Mouse (Mus musculus) brown adipose tissue, adult 24 weeks (tissue): ENCODE measurements at regions not wholly inside any gene's neighbourhood (a gene's known extent, or its start where the extent isn't known, plus 50 kb on each side); places are given as distances from the start of the nearest gene placed in this dataset.

Source experiments
- H3K27ac ChIP-seq: fragments of 200-500 bp; replicated peaks from 2 replicates; pipeline ENCODE4 v1.5.1; 2012; ENCODE audit warnings: low read depth, mild to moderate bottlenecking, low read length
- H3K4me1 ChIP-seq: fragments of 200-500 bp; 2 replicates; pipeline ENCODE4 v1.6.1; 2012; ENCODE audit warnings: low read length, mixed read lengths; ENCODE audit not compliant: control insufficient read depth, insufficient read depth, insufficient read length
- H3K4me3 ChIP-seq: fragments of 200-500 bp; 2 replicates; pipeline ENCODE4 v1.5.1; 2012; ENCODE audit warnings: low read depth, mild to moderate bottlenecking, low read length, moderate library complexity; ENCODE audit not compliant: insufficient read depth

GRCm38 (mm10) chr16:78247189-78247588 is 54.1 kb upstream of the Cxadr start:
- Histone ChIP-seq H3K4me3 (no peak overlapping the region), H3K27ac (no peak overlapping the region), H3K4me1 (no peaks in the 10 kb centered on the region; the same call in 1 of the 2 replicates)

- Histone ChIP-seq H3K4me1 (no peaks in the 10 kb centered on the region; the same call in 1 of the 2 replicates), H3K4me3 (no peak overlapping the region), H3K27ac (no peak overlapping the region)
These were observed 58.6 kb upstream of the Cxadr start for GRCm38 (mm10) chr16:78242678-78243077.

DNA sequence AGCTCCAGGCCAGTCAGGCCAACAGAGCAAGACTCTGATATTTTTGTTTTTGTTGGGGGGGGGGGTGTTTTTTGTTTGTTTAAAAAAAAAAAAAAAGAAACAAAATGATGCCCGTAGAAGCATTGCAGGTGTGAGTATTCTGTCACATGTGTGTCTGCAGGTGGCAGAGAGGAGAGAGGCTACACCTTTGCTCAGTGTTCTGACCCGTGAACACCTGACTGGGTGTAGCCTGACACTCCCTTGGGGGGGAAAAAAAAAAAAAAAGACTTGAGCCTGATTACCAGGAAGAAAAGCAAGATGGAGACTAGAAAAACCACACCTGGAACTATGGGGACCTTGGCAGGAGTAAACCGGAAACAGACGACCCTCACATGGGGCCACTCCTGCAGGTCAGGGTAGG is 61.1 kb upstream of the Cxadr start:
- Histone ChIP-seq H3K4me3 (no peak overlapping the region), H3K27ac (no peak overlapping the region), H3K4me1 (peaks cover 2% of the 10 kb centered on the region)

DNA sequence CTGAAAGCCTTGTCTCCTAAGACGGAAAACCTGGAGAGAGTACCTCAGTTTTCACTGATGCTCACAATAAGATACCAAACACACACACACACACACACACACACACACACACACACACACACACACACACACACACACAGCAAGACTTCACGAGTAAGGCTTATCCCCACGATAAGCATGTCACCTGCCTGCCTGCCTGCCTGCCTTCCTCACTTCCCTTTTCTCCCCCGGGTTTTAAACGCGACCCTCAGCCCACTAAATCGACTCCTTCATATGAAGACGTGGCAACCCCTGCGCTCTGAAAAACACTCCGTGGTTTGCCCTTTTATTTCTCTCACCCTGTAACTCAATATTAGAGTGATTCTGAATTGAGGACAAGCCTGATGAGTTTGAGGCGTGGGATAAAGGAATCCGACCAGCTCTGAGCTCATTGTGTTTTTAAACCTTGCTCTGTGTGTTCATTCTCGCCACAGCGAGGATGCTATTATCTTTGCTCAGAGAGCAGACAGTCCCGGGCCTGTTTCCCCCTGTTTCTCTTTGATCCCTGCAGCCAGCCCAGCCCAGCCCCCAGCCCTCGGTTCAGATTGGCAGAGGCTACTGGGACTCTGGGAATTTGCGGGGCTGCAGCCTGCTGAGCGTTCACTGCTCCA is 63.1 kb upstream of the Cxadr start:
- no peak overlapping the region for H3K27ac ChIP-seq
- peak overlapping the region; percentile 53 for H3K4me3 ChIP-seq
- peaks cover 2% of the 10 kb centered on the region for H3K4me1 ChIP-seq

DNA sequence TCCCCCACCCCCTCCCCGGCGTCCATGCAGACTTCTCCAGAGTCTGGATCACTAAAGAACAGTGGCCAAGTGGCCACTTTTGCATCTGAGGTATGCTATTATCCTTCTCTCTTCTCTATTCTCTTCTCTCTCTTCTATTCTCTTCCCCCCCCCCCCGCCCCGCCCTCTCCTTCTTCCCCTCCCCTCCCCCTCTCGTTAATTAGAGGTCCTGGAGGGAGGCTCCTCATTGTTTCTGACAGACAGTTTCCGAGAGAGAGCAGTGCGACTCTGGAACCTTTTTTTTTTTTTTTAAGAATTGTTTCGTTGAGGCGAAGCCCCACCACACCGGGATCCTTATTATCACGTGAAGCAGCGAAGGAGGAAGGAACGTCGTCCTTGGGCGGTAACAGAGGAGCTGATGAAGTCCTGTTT is 63.6 kb upstream of the Cxadr start:
- Histone ChIP-seq H3K27ac (no peak overlapping the region), H3K4me3 (peak overlapping the region; percentile 53), H3K4me1 (peaks cover 2% of the 10 kb centered on the region)

DNA sequence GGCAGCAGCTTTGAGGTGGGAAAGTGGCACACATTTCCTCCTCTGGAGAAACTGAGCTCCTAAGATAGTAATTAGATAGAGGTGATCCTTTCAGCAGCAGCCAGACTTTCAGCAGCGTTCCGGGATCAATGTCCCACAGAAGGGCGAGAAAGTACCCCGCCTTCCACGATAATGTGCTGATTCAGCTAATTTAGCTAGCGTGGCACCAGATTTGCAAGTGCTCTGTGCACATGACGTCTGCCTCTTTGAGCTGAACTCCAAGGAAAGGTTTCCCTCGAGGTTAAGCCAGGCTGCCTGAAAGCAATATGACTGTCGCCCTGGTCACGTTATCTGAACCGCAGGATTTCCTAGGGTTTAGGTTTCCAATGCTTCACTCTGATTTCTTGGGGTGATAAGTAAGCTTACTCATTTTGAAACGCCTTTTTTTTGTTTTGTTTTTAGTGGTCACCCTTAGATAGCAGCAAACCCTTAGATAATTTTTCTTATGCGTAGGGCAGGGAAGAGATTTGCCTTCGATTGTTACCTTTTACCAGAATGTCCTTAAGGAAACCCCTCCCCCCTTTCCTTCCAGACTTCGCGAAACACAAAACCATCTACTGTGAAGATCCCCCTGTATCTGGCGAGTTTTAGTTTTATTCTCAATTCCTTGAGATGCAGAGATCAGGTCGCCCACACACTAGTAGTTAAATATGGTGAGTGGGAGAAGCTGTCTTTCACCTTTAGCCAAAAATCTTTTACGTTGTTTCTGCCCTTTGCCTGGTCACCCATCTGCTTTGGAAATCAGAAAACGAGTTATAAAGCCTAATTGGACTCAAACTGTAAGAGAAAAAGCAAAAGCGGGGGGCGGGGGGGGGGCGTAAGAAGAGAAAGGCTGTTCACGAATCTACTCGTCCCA is 64.3 kb upstream of the Cxadr start:
- no peak overlapping the region for H3K27ac ChIP-seq
- H3K4me3 ChIP-seq, result peak overlapping the region; percentile 53
- peaks cover 2% of the 10 kb centered on the region; the same call in 1 of the 2 replicates for H3K4me1 ChIP-seq

DNA sequence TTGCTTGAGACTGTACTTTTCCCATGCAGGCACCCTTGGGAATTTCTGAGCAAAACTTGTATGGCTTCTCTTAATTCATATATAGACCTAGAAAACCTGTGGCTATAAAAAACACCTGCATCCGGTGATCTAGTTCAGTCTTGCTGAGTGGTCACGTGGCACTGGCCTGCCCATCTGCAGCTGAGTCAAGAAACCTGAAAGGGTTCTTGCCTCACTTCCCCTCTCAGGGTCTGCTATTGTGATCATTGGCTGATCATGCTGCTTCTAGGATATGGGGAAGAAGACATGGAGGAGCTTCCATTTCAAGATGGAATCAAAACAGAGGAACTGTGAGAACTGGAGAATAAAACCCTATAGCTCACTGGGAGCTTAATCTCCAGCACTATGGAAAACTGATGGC is 69.1 kb upstream of the Cxadr start:
- no peak overlapping the region for H3K27ac ChIP-seq
- no peak overlapping the region for H3K4me3 ChIP-seq
- peaks cover 2% of the 10 kb centered on the region; the same call in 1 of the 2 replicates for H3K4me1 ChIP-seq

- Histone ChIP-seq H3K4me1 (no peaks in the 10 kb centered on the region), H3K4me3 (no peak overlapping the region), H3K27ac (no peak overlapping the region)
These were observed 72.3 kb upstream of the Cxadr start for GRCm38 (mm10) chr16:78229013-78229412.

DNA sequence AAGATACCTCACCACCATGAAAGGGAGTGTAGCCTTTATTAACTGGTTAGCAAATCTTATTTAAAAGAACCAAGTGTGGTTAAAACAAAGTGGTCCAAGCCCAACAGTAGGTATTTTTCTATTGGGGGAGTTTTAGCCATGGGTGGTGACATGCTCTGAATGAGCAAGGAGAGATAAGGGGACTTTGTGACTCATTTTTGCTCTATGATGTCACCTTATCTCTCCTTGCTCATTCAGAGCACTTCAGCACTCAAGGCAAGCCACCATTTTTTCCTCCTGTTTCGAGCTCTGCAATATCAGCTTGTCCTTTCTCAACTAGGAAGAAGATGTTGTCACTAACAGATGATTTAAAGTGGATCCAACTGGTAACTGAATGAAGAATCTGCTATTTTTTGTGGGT is 78.9 kb upstream of the Cxadr start:
- H3K27ac ChIP-seq, result no peak overlapping the region
- H3K4me1 ChIP-seq, result no peaks in the 10 kb centered on the region
- H3K4me3 ChIP-seq, result no peak overlapping the region

DNA sequence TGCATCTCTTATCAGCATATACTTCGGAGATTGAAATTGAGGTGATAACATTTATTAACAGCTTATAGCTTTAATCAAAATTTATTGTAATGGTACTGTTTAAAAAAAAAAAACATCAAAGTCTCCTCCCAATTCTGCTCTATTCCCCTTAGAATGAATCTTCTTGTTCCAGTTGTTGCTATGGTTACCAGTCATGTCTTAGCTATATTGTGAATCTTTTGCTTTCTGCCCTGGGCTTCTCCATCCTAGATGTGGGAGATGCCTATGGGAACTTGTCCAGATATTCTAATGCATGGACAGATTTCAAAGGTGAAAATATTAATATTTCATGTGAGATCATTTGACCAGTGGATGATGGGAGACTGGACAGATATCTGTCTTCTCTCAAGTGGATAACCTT is 79.5 kb upstream of the Cxadr start:
- H3K4me1 ChIP-seq, result no peaks in the 10 kb centered on the region

DNA sequence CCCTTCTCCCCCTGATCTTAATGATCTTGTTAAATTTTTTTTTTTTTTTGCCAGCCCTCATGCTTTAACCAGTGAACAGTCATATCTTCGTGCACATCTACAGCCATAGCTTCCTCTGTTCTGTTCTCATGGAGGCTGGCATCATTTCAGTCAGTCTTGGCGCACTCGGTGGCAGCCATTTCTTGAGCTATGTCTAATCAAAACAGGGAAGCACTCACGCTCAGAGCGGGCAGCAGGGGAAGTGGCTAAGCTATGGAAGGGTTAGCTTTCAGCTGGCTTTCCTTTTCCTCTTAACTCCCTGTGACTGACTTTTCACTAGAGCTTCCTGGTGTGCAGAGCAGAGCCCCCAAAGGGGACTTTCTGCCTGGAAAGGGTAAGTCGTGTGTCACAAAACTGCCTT is 83.7 kb upstream of the Cxadr start:
- Histone ChIP-seq H3K27ac (0 out of 2 replicates have a peak overlapping the region, but pooled peaks have one; percentile 17), H3K4me3 (peak overlapping the region; percentile 46), H3K4me1 (no peaks in the 10 kb centered on the region)

More for the DNA sequence above, 79.5 kb upstream of the Cxadr start:
- H3K27ac ChIP-seq, result no peak overlapping the region
- H3K4me3 ChIP-seq, result no peak overlapping the region

DNA sequence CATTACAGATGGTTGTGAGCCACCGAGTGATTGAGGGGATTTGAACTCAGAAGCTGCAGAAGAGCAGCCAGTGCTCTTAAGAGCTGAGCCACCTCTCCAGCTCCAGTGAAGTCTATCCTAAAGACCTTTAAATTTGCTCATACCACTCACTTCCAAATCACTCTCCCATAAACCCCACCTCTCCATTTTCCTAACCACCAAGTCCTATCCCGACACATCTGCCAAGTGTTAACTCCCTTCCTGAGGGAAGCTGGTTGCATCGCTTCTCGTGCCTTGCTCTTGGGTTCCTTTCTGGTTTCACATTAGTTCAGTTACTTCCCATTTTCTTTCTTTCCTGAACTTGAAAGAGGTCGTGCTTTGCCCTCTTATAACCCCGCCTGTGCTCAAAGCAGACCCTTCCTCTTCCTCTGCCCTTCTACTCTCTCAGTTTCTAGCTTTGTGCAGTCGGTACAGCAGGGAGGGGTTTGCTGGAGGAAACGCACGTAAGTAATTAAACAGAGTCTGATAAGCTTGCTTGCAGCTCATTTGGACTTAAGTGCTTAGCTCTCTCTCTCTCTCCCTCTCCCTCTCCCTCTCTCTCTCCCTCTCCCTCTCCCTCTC is 84.4 kb upstream of the Cxadr start:
- Histone ChIP-seq H3K4me3 (peak overlapping the region; percentile 46), H3K27ac (no peak overlapping the region)

GRCm38 (mm10) chr16:78211687-78212086 is 89.6 kb upstream of the Cxadr start:
- no peaks in the 10 kb centered on the region for H3K4me1 ChIP-seq
- H3K27ac ChIP-seq, result no peak overlapping the region
- no peak overlapping the region for H3K4me3 ChIP-seq

More for the DNA sequence above, 84.4 kb upstream of the Cxadr start:
- no peaks in the 10 kb centered on the region for H3K4me1 ChIP-seq

- H3K27ac ChIP-seq, result no peak overlapping the region
- no peak overlapping the region for H3K4me3 ChIP-seq
- H3K4me1 ChIP-seq, result no peaks in the 10 kb centered on the region
These were observed 93.0 kb upstream of the Cxadr start for GRCm38 (mm10) chr16:78208321-78208720.

DNA sequence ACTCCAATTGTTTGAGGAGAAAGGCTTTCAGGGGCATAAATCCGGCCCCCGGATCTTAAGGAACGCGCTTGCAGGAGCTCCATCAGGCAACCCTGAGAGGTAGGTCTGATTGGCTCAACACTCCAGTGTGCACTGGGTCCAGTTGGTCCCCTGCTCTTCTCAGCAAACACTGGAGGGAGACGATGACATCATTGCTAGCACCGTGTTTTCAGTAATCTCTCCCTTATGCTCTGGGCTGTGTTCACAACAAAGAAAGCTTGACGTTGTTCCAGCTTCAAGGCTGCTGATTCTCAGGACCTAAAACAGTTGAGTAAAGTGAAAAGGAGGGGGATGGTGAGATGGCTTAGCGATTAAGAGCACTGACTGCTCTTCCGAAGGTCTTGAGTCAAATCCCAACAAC is 97.0 kb upstream of the Cxadr start:
- Histone ChIP-seq H3K27ac (no peak overlapping the region), H3K4me1 (no peaks in the 10 kb centered on the region), H3K4me3 (no peak overlapping the region)
